Mouse (Mus musculus) lung, embryonic 16.5 days (tissue): ENCODE data around the gene Pum1. TPM values are rescaled to one million over a fixed set of nuclear protein-coding genes. Genes with fewer than 3 reads are reported as not detected.

Experiments used
- ATAC-seq: fragments of 200-750 bp; cut with Nextera tagmentation; 2 replicates; pipeline ENCODE4 v1.8.0; 2017; ENCODE audit warnings: low read depth, mild to moderate bottlenecking, moderate library complexity
- H3K27ac ChIP-seq: fragments of 300-500 bp; sonication (generic); 2 replicates; pipeline ENCODE4 v1.5.1; 2014; ENCODE audit warnings: mild to moderate bottlenecking, control low read depth, low read length
- H3K27me3 ChIP-seq: fragments of 300-500 bp; sonication (generic); 2 replicates; pipeline ENCODE4 v1.6.1; 2014; ENCODE audit warnings: low read depth, low read length, mixed read lengths; ENCODE audit not compliant: control insufficient read depth, insufficient read depth
- H3K36me3 ChIP-seq: fragments of 300-500 bp; sonication (generic); 2 replicates; pipeline ENCODE4 v1.6.1; 2014; ENCODE audit warnings: low read length; ENCODE audit not compliant: control insufficient read depth, insufficient read depth
- H3K4me1 ChIP-seq: fragments of 300-500 bp; sonication (generic); replicated peaks from 2 replicates; pipeline ENCODE4 v1.6.1; 2014; ENCODE audit warnings: low read length, mixed read lengths; ENCODE audit not compliant: control insufficient read depth, insufficient read depth
- H3K4me2 ChIP-seq: fragments of 300-500 bp; sonication (generic); 2 replicates; pipeline ENCODE4 v1.6.1; 2014; ENCODE audit warnings: low read depth, low read length, control low read depth
- H3K4me3 ChIP-seq: fragments of 300-500 bp; sonication (generic); 2 replicates; pipeline ENCODE4 v1.5.1; 2014; ENCODE audit warnings: mild to moderate bottlenecking, low read length, control low read depth
- H3K9ac ChIP-seq: fragments of 300-500 bp; sonication (generic); 2 replicates; pipeline ENCODE4 v1.6.1; 2014; ENCODE audit warnings: low read length, control low read depth
- H3K9me3 ChIP-seq: fragments of 300-500 bp; sonication (generic); 2 replicates; pipeline ENCODE4 v1.6.1; 2016; ENCODE audit warnings: low read length; ENCODE audit not compliant: control insufficient read depth
- WGBS: fragments of 180-500 bp; shearing (Covaris S2); extraction: QIAGEN DNeasy Blood & Tissue Kit; methylation state at CpG from one replicate; pipeline ENCODE4 v1.1.7; 2014; 5-methylcytosine and 5-hydroxymethylcytosine counted together
- polyA plus RNA-seq: library from polyadenylated mRNA; unstranded; fragments of >200 nt; fragmentation: Nextera tagmentation; extraction: Ambion mirVana; gene quantifications from 2 replicates; pipeline ENCODE4 v1.2.1, GENCODE M21; 2015

Pum1 gene
- polyA plus RNA-seq, 1 experiment from 2014 or later: 84.2 TPM

DNA sequence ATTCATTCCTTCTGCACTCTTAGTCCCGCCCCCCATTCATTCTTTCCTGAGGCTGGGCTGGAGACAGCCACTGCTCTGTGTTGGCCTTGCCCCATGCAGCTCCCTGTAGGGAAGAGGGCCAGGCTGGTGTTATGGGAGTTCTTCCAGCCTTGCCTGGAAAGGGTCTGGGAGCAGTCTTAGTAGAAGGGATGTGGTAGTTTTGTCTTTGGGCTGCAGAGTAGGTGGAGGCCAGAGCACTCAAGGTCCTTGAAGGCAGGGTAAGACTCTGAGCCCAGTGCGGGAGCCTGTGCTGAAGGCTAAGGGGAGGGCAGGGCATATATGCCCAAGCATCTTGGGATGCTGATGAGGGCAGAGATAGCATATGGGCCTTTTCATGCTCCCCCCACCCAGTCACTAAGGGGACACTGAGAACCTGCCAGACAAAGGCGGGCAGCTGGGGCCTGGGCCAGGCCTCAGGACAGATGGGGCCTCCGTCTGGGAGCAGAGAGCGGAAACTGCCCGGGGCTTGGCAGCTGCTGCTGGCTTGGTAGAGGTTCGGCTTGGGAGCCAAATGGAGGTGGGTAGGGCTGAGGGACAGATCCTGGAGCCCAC lies 141.7 kb downstream of the Pum1 start:
- H3K36me3 ChIP-seq: no peaks in the 10 kb centered on the region
- H3K4me3 ChIP-seq: no peak overlapping the region
- H3K27ac ChIP-seq: no peak overlapping the region
- no peak overlapping the region for H3K4me2 ChIP-seq
- H3K27me3 ChIP-seq: no peaks in the 10 kb centered on the region
- no peaks in the 10 kb centered on the region for H3K9me3 ChIP-seq
- H3K9ac ChIP-seq: no peak overlapping the region
- ATAC-seq: peak; percentile 41; the same call in 1 of the 2 replicates
- 64% methylated on average over 7 of the region's 7 CpGs for WGBS
- peaks cover 4% of the 10 kb centered on the region for H3K4me1 ChIP-seq

DNA sequence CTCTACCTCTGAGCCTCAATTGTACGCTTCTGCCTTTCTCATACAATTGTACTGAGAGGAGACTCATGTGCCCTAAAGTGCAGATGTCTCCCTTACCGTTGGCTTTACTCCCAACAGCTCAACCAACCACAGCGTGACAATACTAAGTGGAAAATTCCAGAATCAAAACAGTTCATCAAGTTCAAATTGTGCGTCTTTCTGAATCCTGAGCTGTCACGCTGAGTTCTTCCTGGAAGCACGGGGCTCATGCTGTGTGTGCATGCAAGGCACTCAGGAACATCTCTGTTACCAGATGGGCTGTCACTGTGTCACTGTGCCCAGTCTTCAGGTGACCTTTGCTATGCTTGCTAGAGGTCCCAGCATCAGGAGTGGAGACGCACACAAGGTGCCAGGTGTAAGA lies 142.6 kb downstream of the Pum1 start:
- Histone ChIP-seq H3K27me3 (no peaks in the 10 kb centered on the region), H3K9ac (no peak overlapping the region), H3K36me3 (no peaks in the 10 kb centered on the region), H3K9me3 (no peaks in the 10 kb centered on the region), H3K4me3 (no peak overlapping the region), H3K27ac (no peak overlapping the region), H3K4me2 (no peak overlapping the region), H3K4me1 (peaks cover 4% of the 10 kb centered on the region; the same call in 1 of the 2 replicates)
- no peak for ATAC-seq
- 78% methylated on average over 7 of the region's 7 CpGs for WGBS

DNA sequence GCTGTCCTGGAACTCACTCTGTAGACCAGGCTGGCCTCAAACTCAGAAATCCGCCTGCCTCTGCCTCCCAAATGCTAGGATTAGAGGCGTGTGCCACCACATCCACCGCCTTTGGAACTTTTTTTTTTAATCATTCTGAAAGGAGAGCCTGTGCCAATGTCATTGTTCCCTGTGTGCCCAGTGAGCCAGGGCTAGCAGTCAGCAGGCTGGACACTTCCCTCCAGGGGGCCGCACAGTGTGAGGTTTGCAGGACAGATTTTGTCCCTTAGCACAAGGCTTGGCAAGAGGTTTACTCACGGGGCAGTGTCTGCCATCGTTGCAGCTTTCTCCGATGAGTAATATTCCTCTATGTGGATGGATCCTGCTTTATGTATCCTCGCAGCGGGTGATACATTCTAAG lies 143.6 kb downstream of the Pum1 start:
- no peak overlapping the region for H3K4me3 ChIP-seq
- no peaks in the 10 kb centered on the region for H3K27me3 ChIP-seq
- H3K4me2 ChIP-seq: no peak overlapping the region
- H3K9ac ChIP-seq: no peak overlapping the region
- H3K36me3 ChIP-seq: no peaks in the 10 kb centered on the region
- H3K9me3 ChIP-seq: no peaks in the 10 kb centered on the region
- 86% methylated on average over 9 of the region's 9 CpGs for WGBS
- no peak for ATAC-seq
- peaks cover 4% of the 10 kb centered on the region; the same call in 1 of the 2 replicates for H3K4me1 ChIP-seq
- H3K27ac ChIP-seq: no peak overlapping the region

DNA sequence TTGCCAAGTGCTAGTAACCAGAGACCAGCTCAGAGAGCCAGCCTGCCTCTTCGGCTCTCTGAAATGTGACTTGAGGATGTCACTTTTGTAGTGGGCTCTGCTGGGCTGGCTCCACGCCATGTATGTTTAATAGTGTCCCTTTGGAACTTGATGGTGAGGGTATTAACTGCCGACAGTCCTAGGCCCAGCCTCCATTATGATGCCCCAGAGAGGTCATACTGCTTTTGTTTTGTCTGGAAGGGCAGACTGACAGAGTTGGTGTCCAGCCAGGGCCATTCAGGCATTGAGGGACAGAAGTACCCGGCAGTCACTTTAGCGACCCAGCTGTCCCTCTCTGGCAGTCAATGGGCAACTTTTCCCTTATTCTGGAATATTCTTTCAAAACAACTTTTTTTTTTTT lies 146.7 kb downstream of the Pum1 start:
- Histone ChIP-seq H3K27me3 (no peaks in the 10 kb centered on the region), H3K4me2 (no peak overlapping the region), H3K9me3 (no peaks in the 10 kb centered on the region), H3K4me1 (0 out of 2 replicates have a peak, but pooled peaks cover 4% of the 10 kb centered on the region), H3K27ac (no peak overlapping the region), H3K4me3 (no peak overlapping the region), H3K36me3 (no peaks in the 10 kb centered on the region), H3K9ac (no peak overlapping the region)
- 52% methylated on average over 5 of the region's 5 CpGs for WGBS
- no peak for ATAC-seq

DNA sequence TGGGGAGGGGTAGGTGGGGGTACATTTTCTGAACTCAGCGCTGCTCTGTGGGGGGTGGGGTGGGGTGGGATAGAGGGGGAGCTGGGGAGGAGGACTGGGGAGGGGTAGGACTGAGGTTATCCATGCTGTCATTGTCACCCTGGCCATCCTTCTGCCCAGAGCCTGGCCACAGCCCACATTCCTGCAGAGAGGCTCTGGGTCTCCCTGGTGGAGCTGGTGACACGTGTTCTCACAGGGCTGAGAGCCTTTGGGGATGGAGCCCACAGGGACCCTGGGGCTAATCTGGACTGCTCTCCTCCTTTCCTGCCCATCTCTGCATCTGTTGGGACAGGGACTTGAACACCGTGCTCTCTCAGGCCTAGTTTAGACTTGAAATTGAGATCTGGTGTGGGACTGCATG lies 147.7 kb downstream of the Pum1 start:
- H3K9me3 ChIP-seq: no peaks in the 10 kb centered on the region
- no peak overlapping the region for H3K4me2 ChIP-seq
- H3K9ac ChIP-seq: no peak overlapping the region
- no peak overlapping the region for H3K27ac ChIP-seq
- H3K36me3 ChIP-seq: no peaks in the 10 kb centered on the region
- no peaks in the 10 kb centered on the region for H3K27me3 ChIP-seq
- no peak overlapping the region for H3K4me3 ChIP-seq
- ATAC-seq: no peak
- 0 out of 2 replicates have a peak, but pooled peaks cover 4% of the 10 kb centered on the region for H3K4me1 ChIP-seq
- 56% methylated on average over 2 of the region's 3 CpGs for WGBS

DNA sequence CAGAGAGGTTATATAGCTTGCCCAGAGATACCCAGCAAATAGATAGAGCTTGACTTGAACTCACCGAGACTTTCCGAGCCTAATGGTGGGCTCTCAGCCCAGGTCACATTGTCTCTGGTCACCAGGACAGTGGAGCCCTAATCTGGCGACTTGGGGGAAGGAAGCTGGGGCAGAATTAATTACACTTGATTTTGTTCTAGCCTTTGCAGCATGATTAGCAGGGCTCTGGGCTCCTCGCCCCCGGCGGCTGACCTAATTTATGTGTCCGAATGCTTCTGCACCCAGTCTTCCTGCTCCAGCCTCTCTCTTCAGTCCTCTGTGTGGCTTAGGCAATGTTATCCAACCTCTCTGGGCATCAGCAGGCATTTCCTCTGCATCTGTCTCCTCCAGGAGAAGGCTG lies 148.3 kb downstream of the Pum1 start:
- Histone ChIP-seq H3K4me2 (no peak overlapping the region), H3K9me3 (no peaks in the 10 kb centered on the region), H3K9ac (no peak overlapping the region), H3K27me3 (no peaks in the 10 kb centered on the region), H3K4me1 (0 out of 2 replicates have a peak, but pooled peaks cover 4% of the 10 kb centered on the region), H3K36me3 (no peaks in the 10 kb centered on the region), H3K4me3 (no peak overlapping the region), H3K27ac (no peak overlapping the region)
- 73% methylated on average over 7 of the region's 7 CpGs for whole genome bisulfite sequencing
- no peak for ATAC-seq

DNA sequence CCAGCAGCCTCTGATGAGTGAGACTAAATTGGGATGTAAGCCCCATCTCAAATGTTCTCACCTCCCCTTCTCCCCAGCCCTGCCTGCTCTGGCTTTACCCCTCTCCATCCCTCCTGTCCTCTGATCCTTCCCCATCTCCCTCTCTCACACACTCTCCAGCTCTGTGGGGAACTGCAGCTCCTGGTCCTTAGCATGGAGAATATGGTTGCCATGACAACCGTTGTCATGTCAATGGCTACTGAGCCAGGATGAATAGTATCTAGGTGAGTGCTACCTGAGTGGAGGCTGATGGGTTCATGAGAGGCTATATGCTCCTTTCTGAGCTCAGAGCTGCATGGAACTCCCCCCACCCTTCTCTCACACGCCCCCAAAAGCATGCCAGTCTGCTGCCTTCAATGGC lies 150.8 kb downstream of the Pum1 start:
- Histone ChIP-seq H3K27ac (no peak overlapping the region), H3K4me3 (no peak overlapping the region), H3K4me2 (no peak overlapping the region), H3K9ac (no peak overlapping the region), H3K4me1 (0 out of 2 replicates have a peak, but pooled peaks cover 4% of the 10 kb centered on the region), H3K27me3 (no peaks in the 10 kb centered on the region), H3K36me3 (no peaks in the 10 kb centered on the region), H3K9me3 (no peaks in the 10 kb centered on the region)
- no peak for ATAC-seq
- WGBS: 31% methylated on average over 2 of the region's 2 CpGs

DNA sequence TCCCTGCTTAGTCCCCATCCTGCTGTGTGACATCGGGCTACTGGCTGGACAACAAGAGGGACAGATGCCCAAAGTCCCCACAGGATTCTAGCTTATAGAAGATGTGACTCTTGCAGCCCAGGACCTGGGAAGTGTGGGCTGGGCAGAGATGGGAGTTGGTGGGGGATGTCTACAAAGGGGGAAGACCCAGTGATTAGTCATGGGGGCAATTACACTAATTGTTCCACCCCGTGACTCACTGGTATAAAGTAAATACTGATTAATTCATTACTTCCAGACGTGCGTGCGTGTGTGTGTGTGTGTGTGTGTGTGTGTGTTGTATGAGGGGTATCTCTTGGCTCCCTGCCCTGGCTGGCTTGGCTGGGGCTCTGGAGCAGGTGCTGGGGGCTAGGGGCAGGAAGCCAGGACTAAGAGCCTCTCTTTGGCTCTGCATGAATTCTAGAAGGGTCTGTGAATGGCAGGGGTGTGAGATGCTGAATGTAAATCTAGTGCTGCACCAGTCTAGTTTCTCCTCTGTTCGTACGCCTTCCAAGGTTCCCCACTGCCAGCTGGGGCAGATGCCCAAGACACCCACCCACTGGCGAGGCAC lies 151.7 kb downstream of the Pum1 start:
- ATAC-seq: no peak
- Histone ChIP-seq H3K4me3 (no peak overlapping the region), H3K4me2 (no peak overlapping the region), H3K27ac (no peak overlapping the region), H3K9me3 (no peaks in the 10 kb centered on the region), H3K9ac (no peak overlapping the region), H3K36me3 (no peaks in the 10 kb centered on the region), H3K4me1 (no peaks in the 10 kb centered on the region), H3K27me3 (no peaks in the 10 kb centered on the region)
- WGBS: 62% methylated on average over 8 of the region's 8 CpGs

DNA sequence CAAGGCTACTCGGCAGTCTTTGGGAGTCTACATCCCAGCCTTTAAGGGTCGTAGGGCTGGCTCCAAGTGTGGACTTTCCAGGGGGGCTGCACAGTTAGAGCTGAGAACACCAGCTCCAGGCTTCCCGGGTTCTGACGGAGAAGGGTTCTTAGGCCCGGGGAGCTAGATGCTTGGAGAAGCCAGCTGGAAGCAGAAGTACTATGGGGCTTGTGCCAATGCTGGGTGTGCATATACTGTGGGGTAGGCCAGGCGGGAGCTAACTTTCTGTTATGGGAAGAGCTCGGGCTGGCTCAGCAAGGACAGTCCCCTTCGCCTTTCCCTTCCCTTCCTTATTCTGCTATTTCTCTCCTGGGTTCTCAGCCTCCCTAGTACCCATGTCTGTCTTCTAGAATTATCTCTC lies 152.7 kb downstream of the Pum1 start:
- no peak overlapping the region for H3K4me2 ChIP-seq
- H3K36me3 ChIP-seq: no peaks in the 10 kb centered on the region
- H3K27ac ChIP-seq: no peak overlapping the region
- H3K9ac ChIP-seq: no peak overlapping the region
- no peaks in the 10 kb centered on the region for H3K9me3 ChIP-seq
- no peaks in the 10 kb centered on the region for H3K27me3 ChIP-seq
- no peak overlapping the region for H3K4me3 ChIP-seq
- ATAC-seq: no peak
- WGBS: 73% methylated on average over 8 of the region's 8 CpGs
- peaks cover 4% of the 10 kb centered on the region; the same call in 1 of the 2 replicates for H3K4me1 ChIP-seq
